Mouse (Mus musculus): ENCODE measurements around the gene Bcl2. TPM values are rescaled to one million over a fixed set of nuclear protein-coding genes. Genes with fewer than 3 reads are reported as not detected.
"Not testable (repeated sequence)": the region's sequence is repeated elsewhere in the genome, so short reads cannot be mapped to it uniquely, and the experiment has no call there.

The Bcl2 gene
- total RNA-seq, 2 experiments from 2014 or later: 9.9 to 11.0 TPM

DNA sequence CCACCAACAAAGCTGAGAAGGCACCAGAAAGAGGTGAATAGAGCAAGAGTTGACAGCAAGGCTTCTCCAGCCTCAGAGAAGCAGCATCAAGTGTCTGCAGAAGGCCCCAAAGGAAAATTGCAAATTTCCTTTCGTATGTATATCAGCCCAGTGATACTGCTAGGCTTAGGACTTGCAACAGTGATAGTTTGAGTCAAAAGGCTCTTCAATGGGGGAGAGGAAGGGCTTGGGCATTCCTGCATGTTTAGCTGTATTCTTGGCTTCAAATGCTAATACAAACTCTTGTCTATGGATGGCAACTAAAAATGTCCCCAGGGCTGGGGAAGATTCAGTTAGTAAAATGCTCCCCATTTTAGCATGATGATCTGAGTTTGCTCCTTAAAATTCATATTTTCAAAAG, 149.6 kb downstream of the Bcl2 start:
- DNase-seq (ENCODE audit: low spot score in 2 of 2): no peak

- DNase-seq (ENCODE audit: low spot score in 2 of 2): no peak
Measured at GRCm38 (mm10) chr1:106562751-106563150, 151.3 kb downstream of the Bcl2 start.

DNA sequence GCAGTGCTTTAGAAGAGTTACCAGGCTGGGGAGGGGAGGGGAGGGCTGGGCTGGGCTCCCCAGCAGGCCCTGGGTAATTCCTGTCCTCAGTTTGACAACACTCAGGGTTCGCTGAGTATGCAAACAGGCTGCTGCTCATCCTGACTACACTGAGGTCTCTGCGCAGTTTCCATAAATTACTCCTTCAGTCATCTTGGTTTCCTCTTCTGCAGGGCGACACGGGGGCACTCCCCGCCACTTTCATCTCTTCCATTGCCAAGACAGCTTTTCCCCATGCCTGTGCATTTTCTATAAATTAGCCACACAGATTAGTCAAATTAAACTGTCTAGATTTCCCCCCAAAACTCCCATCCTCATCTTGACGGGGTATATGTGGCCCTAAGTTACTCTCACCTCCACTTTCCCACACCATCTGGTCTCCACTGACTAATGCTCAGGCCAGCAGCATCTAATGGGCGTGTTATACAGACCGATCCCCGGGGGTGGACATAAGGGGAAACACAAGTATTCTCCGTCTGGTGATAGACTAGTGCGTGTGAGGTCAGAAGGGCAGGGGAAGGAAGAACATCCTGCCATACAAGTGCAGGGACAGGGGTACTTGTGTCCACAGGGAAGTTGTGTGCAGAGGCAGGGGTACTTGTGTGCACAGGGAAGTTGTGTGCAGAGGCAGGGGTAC, 152.9 kb downstream of the Bcl2 start:
- no peak for DNase-seq (ENCODE audit: low spot score in 2 of 2)

DNA sequence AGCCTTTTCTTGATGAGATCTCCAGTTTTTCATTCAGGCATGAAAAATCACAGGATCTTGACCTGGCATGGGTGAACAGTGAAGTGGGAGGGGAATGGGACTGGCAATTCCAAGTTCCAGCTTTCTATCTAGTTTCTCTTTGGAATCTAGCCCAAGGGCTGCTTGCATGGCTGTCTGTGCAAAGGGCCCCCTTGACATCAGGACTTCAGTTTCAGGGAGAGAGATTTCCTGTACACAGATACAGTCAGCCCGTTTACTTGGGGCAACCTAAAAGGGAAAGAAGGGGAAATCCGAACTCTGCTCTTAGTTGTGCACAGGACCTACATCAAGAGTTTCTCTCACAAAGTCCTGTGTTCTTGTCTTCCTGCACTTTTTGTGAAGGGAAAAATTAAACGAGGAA, 154.0 kb downstream of the Bcl2 start:
- DNase-seq (ENCODE audit: low spot score in 2 of 2): no peak

GRCm38 (mm10) chr1:106559116-106559605, 154.9 kb downstream of the Bcl2 start:
- no peak for DNase-seq (ENCODE audit: low spot score in 2 of 2)

DNA sequence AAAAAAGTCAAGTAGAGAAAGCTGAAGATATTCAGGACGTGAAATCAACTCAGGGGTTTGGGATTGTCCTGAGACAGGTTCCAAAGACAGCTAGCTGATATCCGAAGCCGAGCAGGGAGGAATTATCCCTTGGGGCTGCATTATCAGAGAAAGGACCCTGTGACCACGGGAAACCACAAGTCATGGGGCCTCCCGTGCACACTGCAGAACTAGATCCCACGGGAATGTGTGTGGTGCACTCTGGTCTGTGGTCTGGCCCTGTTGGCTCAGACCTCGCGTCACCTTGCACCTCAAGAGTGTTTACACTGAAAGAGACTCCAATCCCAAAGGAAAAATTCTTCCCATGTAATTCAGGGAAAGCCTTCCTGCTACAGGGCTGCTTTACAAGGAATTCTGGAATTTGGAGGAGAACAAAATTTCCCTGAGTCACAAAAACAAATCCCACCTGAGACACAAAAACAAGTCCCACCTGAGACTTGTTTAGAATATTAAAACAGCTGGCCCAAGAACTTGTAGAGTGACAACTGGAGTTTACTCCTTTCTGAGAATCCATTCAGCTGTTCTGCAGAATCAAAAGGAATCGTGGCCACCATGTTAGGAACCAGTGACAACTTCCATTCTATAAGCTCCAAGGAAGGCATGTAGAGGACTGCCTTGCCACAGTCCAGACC, 158.4 kb downstream of the Bcl2 start:
- no peak for DNase-seq (ENCODE audit: low spot score in 2 of 2)

DNA sequence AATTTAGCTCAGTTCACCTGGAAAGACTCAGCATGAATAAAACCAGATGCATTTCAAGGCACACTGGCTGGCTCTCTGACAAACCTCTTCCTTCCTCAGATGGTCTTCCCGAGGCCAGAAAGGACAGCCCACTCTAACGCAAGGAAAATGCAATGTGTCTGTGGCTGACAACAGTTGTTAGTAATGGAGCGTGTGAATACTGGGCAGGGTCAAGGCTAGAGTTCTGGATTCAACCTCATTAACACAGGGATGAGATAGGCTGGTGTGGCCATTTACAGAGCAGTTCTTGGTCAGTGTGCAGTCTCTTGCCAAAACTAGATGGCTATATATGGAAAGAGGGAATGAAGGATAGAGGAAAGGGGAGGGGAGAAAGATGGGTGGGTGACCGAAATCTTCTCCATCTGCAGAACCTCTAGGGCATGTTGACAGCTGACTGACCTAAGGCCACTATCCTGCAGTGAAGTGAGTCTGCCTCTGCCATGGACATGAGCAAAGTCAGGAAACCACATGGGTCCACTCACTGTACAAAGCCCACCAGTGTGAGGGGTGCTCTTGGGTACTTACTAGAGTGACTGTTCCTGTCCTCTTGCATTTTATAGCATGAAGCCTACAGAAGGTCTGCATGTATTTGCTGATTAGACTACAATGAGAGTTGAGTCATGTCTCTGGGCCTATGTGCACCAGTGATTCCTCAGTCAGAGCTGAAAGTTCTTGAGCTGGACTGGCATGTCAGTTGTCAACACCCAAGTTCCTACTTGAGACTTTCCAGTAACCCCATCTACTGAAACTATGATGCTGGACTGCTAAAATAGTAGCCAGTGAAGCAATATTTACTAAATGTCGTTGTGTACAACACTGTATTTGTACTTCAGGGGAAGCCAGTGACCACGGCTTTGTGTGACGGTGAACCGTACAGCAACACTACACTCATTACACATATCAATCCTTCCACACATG, 159.9 kb downstream of the Bcl2 start:
- no peak for DNase-seq (ENCODE audit: low spot score in 2 of 2)

- DNase-seq (ENCODE audit: low spot score in 2 of 2): no peak
Measured at GRCm38 (mm10) chr1:106552856-106553255, 161.2 kb downstream of the Bcl2 start.

DNA sequence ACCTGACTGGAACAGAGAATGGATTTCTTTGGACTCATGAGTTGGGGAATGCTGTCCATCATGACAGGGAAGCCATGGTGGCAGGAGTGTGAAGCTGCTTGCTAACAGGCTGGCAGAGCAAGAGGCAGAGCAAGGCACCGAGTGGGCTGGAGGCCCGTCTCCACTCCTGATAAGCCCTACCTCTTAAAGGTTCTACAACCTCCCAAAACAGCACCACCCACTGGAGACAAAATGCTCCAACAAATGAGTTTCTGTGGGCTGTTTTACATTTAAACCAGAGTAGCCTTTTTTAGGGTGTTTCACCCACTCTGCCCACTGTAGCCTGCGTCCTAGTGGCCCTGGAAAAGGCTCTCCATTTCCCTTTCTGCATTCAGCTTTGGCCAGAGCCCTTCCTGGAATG, 163.5 kb downstream of the Bcl2 start:
- DNase-seq (ENCODE audit: low spot score in 2 of 2): no peak

GRCm38 (mm10) chr1:106549025-106549424, 165.0 kb downstream of the Bcl2 start:
- no peak for DNase-seq (ENCODE audit: low spot score in 2 of 2)

GRCm38 (mm10) chr1:106544817-106545612, 169.1 kb downstream of the Bcl2 start:
- peak; percentile 16 to 24 for DNase-seq (ENCODE audit: low spot score in 2 of 2)

DNA sequence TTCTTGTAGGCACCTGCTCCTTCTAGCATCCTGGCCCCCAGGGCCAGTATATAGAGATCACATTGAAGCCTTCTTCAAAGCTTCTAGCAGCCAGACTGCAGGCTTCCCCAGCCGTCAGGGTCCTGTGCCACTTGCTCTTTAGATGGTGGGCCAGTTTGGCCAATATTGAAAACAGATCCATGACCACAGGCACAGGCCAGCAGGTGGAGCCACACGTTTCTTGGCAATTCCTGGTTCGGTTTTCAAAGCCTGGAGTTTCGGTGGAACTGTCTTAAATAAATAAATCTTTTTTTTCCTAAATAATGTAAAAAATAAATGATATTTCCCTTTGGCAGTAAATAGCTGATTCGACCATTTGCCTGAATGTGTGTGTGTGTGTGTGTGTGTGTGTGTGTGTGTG, 171.3 kb downstream of the Bcl2 start:
- peak; percentile 34 to 38 for DNase-seq (ENCODE audit: low spot score in 2 of 2)

DNA sequence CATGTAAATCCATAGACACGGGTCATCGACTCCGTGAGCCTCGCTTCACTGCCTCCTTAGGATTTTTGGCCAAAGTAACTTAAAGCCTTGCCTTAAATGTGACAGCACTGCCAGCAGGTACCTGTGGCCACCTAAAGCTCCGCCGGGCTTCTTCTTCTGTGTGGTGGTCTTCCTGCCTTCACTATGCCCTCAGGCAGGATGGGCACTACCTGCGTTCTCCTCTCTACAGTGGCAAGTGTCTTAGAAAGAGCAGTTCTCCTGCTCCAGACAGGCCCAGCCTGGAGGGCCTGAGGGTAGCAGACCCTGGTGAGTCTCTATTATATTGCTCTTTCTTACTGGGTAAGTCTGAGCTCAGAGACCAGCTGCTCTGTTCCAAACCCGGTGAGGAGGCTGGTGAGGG, 172.2 kb downstream of the Bcl2 start:
- DNase-seq (ENCODE audit: low spot score in 2 of 2): no peak

DNA sequence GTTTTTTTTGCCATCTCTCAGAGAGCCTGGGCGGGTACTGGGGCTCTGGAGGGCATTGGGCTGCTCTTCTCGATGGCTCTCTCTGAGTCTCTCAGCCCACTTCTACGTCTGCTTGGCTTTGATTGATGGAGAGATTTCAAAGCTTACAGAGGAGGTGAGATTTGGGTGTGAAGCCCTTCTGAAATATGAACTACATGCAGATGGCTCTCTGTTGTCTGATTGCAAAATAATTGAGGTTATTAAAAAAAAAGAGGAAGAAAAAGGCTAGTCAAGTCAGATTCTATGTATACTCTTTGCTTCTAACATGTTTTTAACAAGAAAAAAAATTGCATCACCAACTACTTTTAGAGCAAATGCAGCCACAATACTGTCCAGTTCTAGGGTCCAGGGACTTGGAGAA, 173.9 kb downstream of the Bcl2 start:
- DNase-seq (ENCODE audit: low spot score in 2 of 2): no peak

GRCm38 (mm10) chr1:106539029-106539428, 175.0 kb downstream of the Bcl2 start:
- no peak for DNase-seq (ENCODE audit: low spot score in 2 of 2)

- not testable (repeated sequence) for DNase-seq (ENCODE audit: low spot score in 2 of 2)
Measured at GRCm38 (mm10) chr1:106534835-106535234, 179.2 kb downstream of the Bcl2 start.

DNA sequence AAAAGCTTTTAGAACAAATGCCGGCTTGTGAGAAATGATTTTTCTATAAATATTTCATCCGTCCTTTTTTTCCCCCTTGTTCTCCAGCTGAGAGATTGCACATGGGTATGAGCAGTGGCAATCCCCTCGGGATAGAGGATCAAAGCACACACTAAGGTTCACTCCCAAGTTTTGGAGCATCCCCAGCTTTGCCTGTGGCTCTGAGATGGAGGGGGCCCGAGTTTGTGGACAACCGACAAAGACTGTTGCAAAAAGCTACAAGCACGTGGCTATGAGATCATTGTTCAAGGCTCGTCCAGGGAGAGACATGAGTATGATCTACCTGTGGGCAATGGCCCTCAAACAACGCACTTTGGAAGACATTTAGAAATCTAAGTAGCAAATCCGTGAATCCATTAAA, 184.5 kb downstream of the Bcl2 start:
- DNase-seq (ENCODE audit: low spot score in 2 of 2): no peak

GRCm38 (mm10) chr1:106527537-106527936, 186.5 kb downstream of the Bcl2 start:
- no peak for DNase-seq (ENCODE audit: low spot score in 2 of 2)

DNA sequence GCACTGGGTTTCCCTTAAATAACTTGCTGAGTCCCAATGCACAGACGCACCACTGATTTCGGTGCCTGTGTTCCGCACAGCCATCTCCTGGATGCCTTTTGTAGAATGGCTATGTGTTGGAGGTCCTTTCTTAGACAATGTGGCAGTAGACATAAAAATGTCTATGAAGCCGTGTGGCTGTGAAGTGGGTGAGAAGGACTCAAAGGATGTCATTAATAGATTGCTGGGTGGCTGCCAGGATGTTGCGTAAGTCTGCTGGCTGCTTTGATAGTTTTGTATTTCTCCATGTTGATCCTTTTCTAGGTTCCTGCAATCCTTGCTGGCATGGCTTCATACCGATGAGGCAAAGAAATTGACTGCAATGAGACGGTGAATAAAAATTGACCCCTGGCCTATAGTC, 187.3 kb downstream of the Bcl2 start:
- peak in 1 of 2 experiments; percentile 18 for DNase-seq (ENCODE audit: low spot score in 2 of 2)

DNA sequence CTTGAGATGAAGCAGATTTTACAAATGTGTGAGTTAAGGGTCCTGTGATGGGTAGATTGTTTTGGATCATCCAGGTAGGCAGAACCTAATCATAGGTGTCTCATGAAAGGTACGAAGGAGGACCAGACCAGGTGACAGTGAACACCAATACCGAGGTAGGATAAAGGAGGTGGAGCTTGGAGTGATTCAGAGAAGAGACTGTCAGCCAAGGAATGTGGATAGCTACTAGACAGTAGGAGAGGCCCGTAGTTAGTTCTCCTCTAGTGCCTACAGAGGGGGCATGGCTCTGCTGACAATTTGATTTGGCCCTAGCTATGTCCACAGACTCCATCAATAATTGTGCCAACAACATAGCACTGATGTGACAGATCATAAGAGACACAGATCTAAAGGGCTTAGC, 188.0 kb downstream of the Bcl2 start:
- DNase-seq (ENCODE audit: low spot score in 2 of 2): no peak

DNA sequence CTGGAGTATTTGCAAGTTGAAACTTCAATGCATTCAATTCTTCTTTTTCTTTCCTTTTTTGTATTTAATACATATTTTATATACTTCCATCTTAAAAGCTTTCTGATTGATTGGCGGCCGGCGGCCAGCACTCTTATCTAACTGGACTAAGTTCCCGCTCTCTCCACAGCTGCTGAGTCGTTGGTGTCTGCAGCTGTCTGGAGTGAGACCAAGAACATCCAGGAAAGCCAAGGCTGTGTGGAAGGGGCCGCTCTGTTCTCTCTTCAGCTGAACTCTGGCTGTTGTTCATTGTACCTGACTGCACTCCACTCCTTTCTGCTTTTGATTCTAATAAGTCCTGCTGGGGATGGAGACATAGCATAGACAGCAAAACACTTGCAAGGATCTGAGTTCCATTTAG, 190.3 kb downstream of the Bcl2 start:
- no peak for DNase-seq (ENCODE audit: low spot score in 2 of 2)

Data from layer of hippocampus, postnatal 14 days (tissue).